Mouse (Mus musculus) lung, adult 2 months (tissue): ENCODE measurements around the gene Dock4.

ENCODE experiments used
- CTCF ChIP-seq: fragments of 200-500 bp; IDR thresholded peaks from 2 replicates; pipeline ENCODE4 v1.5.1; 2011; ENCODE audit warnings: mild to moderate bottlenecking, low read length, control low read depth; ENCODE audit not compliant: insufficient read depth
- POLR2A ChIP-seq: fragments of 200-500 bp; IDR thresholded peaks from 2 replicates; pipeline ENCODE4 v1.6.1; 2011; ENCODE audit warnings: low read depth, mild to moderate bottlenecking, control low read depth, low read length, borderline replicate concordance; ENCODE audit errors: extremely low read depth

DNA sequence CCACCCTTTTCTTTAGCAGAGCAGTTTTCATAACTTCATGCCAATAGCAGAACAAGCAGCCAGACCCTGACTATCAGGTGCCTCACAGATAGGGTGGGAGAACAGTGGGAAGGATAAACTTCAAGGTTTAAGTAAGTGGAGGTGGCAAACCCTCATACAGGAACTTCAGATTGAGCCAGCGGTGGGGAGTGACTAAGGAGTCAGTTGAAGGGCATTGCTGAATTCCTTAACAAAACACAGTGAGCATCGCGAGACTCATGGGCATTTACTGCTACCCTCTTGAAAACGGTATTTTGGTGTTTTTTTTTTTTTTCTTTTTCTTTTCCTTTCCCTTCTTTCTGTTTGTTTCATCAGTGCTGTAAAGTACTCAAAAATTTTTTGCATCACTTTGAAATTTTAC lies 148.4 kb downstream of the Dock4 start:
- TF ChIP-seq CTCF, result no peak
- no peak for TF ChIP-seq POLR2A
